Mouse (Mus musculus): Measurements from ENCODE around the gene Usp18.

Usp18 gene

DNA sequence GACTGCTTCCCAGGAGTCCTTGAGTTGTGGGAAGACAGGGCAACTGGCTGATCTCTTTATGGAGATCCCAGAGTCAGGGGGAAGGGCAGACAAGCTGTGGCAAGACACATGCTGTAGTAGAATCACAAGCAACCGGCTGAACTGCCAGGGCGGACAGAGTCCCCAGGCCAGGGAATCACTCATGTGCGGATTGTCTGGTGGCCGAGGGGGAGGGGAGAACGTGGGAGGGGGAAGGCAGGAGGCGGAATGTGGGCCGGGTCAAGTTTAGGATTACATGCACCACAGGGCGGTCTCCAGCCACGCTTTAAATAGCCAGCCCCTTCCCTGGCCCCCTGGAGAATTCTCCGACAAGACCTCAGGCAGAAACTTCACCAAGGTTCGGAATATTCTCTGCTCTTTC is 54.2 kb downstream of the Usp18 start, which contains the start of gene Slc6a13:
Gene Slc6a13, plus strand, starts transcription at position 274 of the 400 bp plus-strand sequence.
- no peak for DNase-seq (ENCODE audit: extremely low spot score, low read depth, low spot score)

DNA sequence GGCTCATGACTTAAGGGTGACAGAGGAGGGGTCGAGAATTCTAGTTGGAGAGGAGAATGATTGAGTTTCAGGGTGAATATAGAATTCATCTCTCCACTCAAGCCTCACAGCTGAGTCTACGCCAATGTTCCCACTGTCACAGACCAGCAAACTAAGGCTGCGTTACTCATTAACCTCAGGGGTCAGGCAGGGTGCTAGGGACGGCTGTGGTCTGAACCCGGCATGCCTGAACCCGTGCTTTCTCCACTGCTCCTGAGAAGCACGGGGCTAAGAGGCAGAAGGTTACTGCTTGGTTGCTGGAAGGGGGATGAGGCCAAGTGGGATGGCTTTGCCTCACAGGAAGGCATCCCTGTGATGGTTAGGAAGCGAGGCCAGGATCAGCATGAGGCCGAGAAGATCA is 54.8 kb downstream of the Usp18 start:
- no peak for DNase-seq (ENCODE audit: extremely low spot score, low read depth, low spot score)

DNA sequence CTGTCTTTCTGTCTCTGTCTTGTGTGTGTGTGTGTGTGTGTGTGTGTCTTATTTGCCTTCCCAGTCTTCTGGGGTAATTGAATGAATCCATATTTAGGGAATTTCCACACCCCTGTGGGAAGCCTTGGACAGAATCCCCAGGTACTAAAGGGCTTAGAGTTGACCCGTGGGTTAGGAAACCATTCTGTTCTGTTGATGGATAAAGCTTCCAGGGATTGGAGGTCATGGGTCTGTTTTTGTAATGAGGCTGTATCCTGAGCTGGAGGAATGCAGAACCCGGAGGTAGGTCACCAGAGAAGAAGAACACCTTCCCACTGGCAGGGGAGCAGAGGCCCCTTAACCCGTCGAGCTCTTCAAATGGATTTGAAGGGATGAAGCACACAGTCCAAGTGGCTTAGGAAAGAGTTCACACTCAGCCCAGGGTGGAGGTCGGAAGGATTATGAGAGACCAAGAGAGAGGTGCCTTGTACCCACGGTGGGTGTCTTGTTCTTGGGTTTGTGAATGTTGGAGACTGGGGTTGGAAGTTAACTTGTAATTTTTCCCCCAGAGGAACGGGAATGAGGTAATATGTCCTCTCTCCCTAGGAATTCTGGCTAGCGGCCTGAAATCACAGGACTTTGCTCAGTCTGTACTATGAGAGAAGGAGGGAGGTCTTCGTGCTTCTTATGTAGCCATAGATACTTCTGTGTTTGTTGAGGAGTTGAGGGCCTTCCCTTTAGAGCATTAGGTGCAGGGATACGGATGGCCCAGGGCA is 57.9 kb downstream of the Usp18 start:
- DNase-seq (ENCODE audit: extremely low spot score, low read depth, low spot score), result no peak

DNA sequence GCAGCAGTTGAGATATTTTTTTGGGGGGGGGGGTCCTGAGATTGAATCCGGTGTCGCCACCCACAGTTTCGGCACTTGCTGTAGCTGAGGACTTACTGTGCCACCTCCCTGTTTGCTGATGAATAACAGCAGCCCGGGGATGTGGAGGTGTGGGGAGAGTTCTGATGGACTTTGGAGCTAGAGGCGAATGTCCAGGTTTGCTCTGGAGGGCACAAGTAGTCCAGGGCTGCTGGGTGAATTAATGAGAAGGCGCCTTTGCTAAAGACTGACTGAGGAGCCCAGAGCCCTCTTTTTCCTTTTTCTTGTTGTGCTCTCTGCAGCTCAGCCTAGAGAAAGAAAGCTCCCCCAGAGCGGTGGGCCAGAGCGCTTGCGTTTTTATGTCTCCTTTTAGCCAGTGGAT is 58.9 kb downstream of the Usp18 start:
- DNase-seq (ENCODE audit: extremely low spot score, low read depth, low spot score), result no peak

DNA sequence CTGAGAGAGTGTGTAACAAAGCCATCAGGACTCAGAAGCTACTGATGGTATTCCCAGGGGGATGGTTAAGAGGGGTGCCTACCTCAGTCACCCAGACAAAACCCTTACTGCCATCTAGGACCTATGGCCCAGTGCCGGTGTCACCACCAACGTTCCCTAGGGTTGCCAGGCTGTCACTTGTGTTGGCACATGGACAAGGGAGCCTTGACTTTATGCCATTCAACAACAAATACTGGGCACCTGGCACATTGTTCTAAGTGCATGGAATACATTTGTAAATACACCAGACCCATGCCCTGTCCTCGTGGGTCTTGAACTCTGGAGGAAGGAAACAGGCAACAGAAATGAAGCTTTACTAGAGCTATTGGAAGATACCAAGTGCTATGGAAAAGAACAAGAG is 59.9 kb downstream of the Usp18 start:
- DNase-seq (ENCODE audit: extremely low spot score, low read depth, low spot score), result no peak

DNA sequence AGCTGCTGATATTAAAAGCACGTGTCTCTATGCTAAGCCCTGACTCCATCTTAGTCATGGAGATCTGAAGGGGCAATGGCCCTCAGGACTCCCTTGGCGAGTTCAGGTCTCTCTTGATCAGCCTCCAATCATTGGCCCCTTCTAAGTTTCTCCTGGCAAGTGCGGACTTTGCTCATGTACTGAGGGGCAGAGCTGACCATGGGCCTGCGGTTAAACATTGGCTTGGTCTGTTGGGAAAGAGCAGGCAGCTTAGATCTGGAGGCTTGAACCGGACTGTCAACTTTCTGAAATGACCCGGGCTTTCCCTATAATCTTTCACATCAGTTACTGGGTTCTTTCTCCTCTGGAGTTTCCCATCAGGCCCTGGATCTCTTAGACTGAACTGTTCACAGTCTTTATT is 65.3 kb downstream of the Usp18 start:
- DNase-seq (ENCODE audit: extremely low spot score, low read depth, low spot score), result no peak

DNA sequence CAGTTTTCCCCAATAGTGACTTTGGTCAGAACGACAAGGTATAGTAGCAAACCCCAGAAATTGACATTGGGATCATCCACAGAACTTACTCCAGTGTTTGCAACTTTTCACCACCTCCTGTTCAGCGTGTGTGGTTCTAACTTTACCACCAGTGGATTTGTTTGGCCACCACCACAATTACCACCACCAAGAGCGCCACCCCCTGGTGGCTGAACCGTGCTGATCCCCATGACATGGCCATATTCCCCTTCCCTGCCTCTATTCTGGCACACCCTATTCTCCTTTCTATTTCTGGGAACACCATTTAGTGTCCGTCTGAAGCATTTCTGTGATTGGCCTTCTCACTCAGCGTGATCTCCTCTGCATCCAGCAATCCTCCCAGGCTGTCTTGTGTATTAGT is 73.4 kb downstream of the Usp18 start:
- no peak for DNase-seq (ENCODE audit: extremely low spot score, low read depth, low spot score)

All from hindlimb bud, embryonic 11.5 days (tissue).